Mouse (Mus musculus): ENCODE measurements around the gene Gabpb2. TPM values are rescaled to one million over a fixed set of nuclear protein-coding genes. Genes with fewer than 3 reads are reported as not detected.

The Gabpb2 gene
- polyA plus RNA-seq (2012; rRNA removed): 13.2 and 14.2 TPM in 2 replicates

GRCm38 (mm10) chr3:95217255-95218134 is at the start of gene Gabpb2:
Gene Gabpb2 (minus strand): TSS chr3:95217916.
- DNase-seq (ENCODE audit: low read depth): no peak

GRCm38 (mm10) chr3:95266052-95266451 is 48.3 kb upstream of the Gabpb2 start:
- DNase-seq (ENCODE audit: low read depth): no peak

GRCm38 (mm10) chr3:95264724-95265123 is 47.0 kb upstream of the Gabpb2 start:
- DNase-seq (ENCODE audit: low read depth): no peak

- DNase-seq (ENCODE audit: low read depth): no peak
Measured at GRCm38 (mm10) chr3:95263089-95263739, 45.5 kb upstream of the Gabpb2 start.

- no peak for DNase-seq (ENCODE audit: low read depth)
Measured at GRCm38 (mm10) chr3:95261975-95262374, 44.3 kb upstream of the Gabpb2 start.

- no peak for DNase-seq (ENCODE audit: low read depth)
Measured at GRCm38 (mm10) chr3:95256931-95257330, 39.2 kb upstream of the Gabpb2 start.

GRCm38 (mm10) chr3:95250783-95251424 is 33.2 kb upstream of the Gabpb2 start, which contains the start of gene Bnipl:
Gene Bnipl (minus strand): TSS chr3:95251193.
- DNase-seq (ENCODE audit: low read depth): no peak

GRCm38 (mm10) chr3:95250361-95250760 is 32.6 kb upstream of the Gabpb2 start:
- no peak for DNase-seq (ENCODE audit: low read depth)

GRCm38 (mm10) chr3:95247660-95248336 is 30.1 kb upstream of the Gabpb2 start:
- no peak for DNase-seq (ENCODE audit: low read depth)

GRCm38 (mm10) chr3:95246465-95247231 is 28.9 kb upstream of the Gabpb2 start:
- peak; percentile 84 for DNase-seq (ENCODE audit: low read depth)

- no peak for DNase-seq (ENCODE audit: low read depth)
Measured at GRCm38 (mm10) chr3:95243086-95243485, 25.4 kb upstream of the Gabpb2 start.

GRCm38 (mm10) chr3:95241498-95241897 is 23.8 kb upstream of the Gabpb2 start, which contains the start of gene Gm128:
Gene Gm128 (minus strand): TSS chr3:95241598.
- no peak for DNase-seq (ENCODE audit: low read depth)

- DNase-seq (ENCODE audit: low read depth): no peak
Measured at GRCm38 (mm10) chr3:95240900-95241299, 23.2 kb upstream of the Gabpb2 start.

GRCm38 (mm10) chr3:95239971-95240370 is 22.3 kb upstream of the Gabpb2 start:
- no peak for DNase-seq (ENCODE audit: low read depth)

- no peak for DNase-seq (ENCODE audit: low read depth)
Measured at GRCm38 (mm10) chr3:95239022-95239421, 21.3 kb upstream of the Gabpb2 start.

- no peak for DNase-seq (ENCODE audit: low read depth)
Measured at GRCm38 (mm10) chr3:95237541-95238099, 19.9 kb upstream of the Gabpb2 start.

- DNase-seq (ENCODE audit: low read depth): no peak
Measured at GRCm38 (mm10) chr3:95235386-95236301, 17.9 kb upstream of the Gabpb2 start.

GRCm38 (mm10) chr3:95233303-95233980 is 15.7 kb upstream of the Gabpb2 start:
- no peak for DNase-seq (ENCODE audit: low read depth)

GRCm38 (mm10) chr3:95232771-95233170 is 15.1 kb upstream of the Gabpb2 start:
- DNase-seq (ENCODE audit: low read depth): no peak

All from gonadal fat pad, adult 2 months (tissue).